Mouse (Mus musculus): ENCODE data around the gene Mrm2. TPM values are rescaled to one million over a fixed set of nuclear protein-coding genes. Genes with fewer than 3 reads are reported as not detected.

Gene Mrm2
- polyA plus RNA-seq, 1 experiment = 4.6 TPM

DNA sequence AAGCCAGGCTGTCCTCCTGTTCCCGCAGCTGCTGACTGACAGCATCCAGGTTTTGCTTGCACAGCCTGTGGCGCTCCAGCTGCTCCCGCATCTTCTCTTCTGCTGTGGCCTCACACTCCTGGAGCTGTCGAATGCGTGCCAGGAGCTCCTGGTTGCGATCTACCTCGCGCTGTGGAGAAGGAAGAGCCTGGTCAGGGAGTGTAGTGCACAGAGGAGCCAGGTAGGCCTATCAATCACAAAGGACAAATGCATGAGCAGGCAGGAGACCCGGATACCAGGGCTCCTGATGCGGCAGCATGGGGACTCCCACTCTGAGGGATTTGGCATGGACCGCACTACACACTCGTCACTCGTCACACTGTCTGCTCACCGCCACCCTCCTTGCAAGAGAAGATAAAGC, 24.1 kb downstream of the Mrm2 start:
- Histone ChIP-seq H3K4me3 (replicated peaks; ENCODE audit: control insufficient read depth, low read depth, low read length) (no peak overlapping the region), H3K4me1 (ENCODE audit: control insufficient read depth, insufficient read depth, low read length) (no peaks in the 10 kb centered on the region; the same call in 1 of the 2 replicates), H3K27ac (ENCODE audit: control insufficient read depth, insufficient read depth, low read depth, low read length, poor library complexity) (no peak overlapping the region)
- TF ChIP-seq POLR2A (IDR thresholded peaks at IDR 0.05; ENCODE audit: borderline replicate concordance, control insufficient read depth, low read depth, low read length) = no peak
- no peak for TF ChIP-seq CTCF (IDR thresholded peaks at IDR 0.05; ENCODE audit: control insufficient read depth, insufficient read depth, low read length)
- WGBS = 96% methylated on average over 14 of the region's 14 CpGs

DNA sequence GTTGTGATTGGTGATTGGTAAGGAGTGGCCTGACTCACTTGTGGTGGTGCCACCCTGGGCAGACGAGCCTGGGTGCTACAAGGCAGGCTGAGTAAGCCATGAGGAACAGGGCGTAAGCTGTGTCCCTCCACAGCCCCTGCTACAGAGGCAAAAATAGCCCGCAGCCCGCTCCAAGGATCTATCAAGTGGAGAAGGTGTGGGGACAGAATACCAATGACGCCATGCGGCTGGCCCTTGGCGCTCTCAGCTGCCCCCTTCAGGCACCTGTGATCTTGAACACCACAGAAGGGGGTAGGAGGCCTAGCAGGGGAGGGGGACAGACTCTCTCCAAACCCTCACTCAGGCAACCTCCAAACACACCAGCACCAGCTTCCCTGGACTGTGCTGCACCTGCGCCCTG, 25.7 kb downstream of the Mrm2 start:
- Histone ChIP-seq H3K4me3 (replicated peaks; ENCODE audit: control insufficient read depth, low read depth, low read length) (no peak overlapping the region), H3K4me1 (ENCODE audit: control insufficient read depth, insufficient read depth, low read length) (no peaks in the 10 kb centered on the region; the same call in 1 of the 2 replicates), H3K27ac (ENCODE audit: control insufficient read depth, insufficient read depth, low read depth, low read length, poor library complexity) (no peak overlapping the region)
- no peak for TF ChIP-seq POLR2A (IDR thresholded peaks at IDR 0.05; ENCODE audit: borderline replicate concordance, control insufficient read depth, low read depth, low read length)
- no peak for TF ChIP-seq CTCF (IDR thresholded peaks at IDR 0.05; ENCODE audit: control insufficient read depth, insufficient read depth, low read length)
- WGBS = 91% methylated on average over 8 of the region's 8 CpGs

DNA sequence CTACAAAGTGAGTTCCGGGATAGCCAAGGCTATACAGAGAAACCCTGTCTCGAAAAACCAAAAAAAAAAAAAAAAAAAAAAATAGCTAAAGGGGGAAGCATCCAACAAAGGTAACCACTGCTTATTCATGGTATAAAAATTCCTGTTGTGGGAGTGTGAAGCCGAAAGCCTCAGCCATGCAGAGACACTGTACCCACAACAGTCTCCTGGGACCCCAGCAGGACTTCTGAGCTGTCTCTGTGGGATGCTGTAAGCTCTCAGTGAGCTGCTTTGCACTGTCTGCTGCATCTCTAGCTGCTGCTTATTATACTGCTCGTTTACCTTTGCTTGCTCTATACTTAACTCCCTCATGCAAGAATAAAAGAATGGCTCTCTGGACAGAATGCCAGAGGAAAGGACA, 33.4 kb downstream of the Mrm2 start:
- whole genome bisulfite sequencing = 75% methylated on average over 4 of the region's 4 CpGs
- TF ChIP-seq CTCF (IDR thresholded peaks at IDR 0.05; ENCODE audit: control insufficient read depth, insufficient read depth, low read length) = no peak
- TF ChIP-seq POLR2A (IDR thresholded peaks at IDR 0.05; ENCODE audit: borderline replicate concordance, control insufficient read depth, low read depth, low read length) = no peak
- H3K27ac ChIP-seq (ENCODE audit: control insufficient read depth, insufficient read depth, low read depth, low read length, poor library complexity) = no peak overlapping the region
- no peaks in the 10 kb centered on the region for H3K4me1 ChIP-seq (ENCODE audit: control insufficient read depth, insufficient read depth, low read length)
- no peak overlapping the region for H3K4me3 ChIP-seq (replicated peaks; ENCODE audit: control insufficient read depth, low read depth, low read length)

DNA sequence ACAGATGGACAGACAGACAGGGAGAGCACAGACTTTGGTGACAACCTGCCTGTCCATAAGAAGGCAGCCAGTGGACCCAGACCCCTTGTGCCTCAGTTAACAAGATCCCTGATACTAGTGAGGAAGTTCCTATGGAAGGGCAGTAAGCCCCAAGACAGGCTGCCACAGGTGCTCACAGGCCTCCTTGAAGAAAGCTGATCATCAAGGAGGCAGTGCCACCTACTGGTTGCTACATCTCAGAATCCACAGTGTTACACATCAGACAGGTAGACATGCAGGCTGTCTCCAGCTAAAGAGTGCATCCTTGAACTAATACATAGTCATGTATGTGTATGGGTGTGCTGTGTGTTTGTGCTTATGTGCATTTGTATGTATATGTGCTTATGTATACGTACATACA, 39.5 kb downstream of the Mrm2 start:
- no peaks in the 10 kb centered on the region for H3K4me1 ChIP-seq (ENCODE audit: control insufficient read depth, insufficient read depth, low read length)
- TF ChIP-seq CTCF (IDR thresholded peaks at IDR 0.05; ENCODE audit: control insufficient read depth, insufficient read depth, low read length) (peak; percentile 60), POLR2A (IDR thresholded peaks at IDR 0.05; ENCODE audit: borderline replicate concordance, control insufficient read depth, low read depth, low read length) (no peak)
- 81% methylated on average over 1 of the region's 1 CpGs for WGBS
- no peak overlapping the region for H3K27ac ChIP-seq (ENCODE audit: control insufficient read depth, insufficient read depth, low read depth, low read length, poor library complexity)
- H3K4me3 ChIP-seq (replicated peaks; ENCODE audit: control insufficient read depth, low read depth, low read length) = no peak overlapping the region

DNA sequence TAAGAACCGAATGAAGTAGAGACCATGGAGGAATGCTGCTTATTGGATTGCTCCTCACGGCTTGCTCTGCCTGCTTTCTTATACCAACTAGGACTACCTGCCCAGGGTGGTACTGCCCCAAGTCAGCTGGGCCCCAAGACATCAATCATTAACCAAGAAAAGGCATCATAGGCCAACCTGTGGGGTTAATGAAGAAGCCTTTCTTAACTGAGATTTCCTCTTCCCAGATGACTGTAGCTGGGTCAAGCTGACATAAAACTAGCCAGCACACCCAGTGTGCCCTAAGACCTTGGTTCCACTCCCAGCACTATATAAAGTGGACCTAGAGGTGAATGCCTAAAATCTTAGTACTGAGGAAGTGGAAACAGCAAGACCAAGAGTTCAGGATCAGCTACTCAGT, 42.5 kb downstream of the Mrm2 start:
- Histone ChIP-seq H3K27ac (ENCODE audit: control insufficient read depth, insufficient read depth, low read depth, low read length, poor library complexity) (no peak overlapping the region), H3K4me1 (ENCODE audit: control insufficient read depth, insufficient read depth, low read length) (no peaks in the 10 kb centered on the region), H3K4me3 (replicated peaks; ENCODE audit: control insufficient read depth, low read depth, low read length) (no peak overlapping the region)
- 96% methylated on average over 2 of the region's 2 CpGs for WGBS
- TF ChIP-seq CTCF (IDR thresholded peaks at IDR 0.05; ENCODE audit: control insufficient read depth, insufficient read depth, low read length) = no peak
- TF ChIP-seq POLR2A (IDR thresholded peaks at IDR 0.05; ENCODE audit: borderline replicate concordance, control insufficient read depth, low read depth, low read length) = no peak

DNA sequence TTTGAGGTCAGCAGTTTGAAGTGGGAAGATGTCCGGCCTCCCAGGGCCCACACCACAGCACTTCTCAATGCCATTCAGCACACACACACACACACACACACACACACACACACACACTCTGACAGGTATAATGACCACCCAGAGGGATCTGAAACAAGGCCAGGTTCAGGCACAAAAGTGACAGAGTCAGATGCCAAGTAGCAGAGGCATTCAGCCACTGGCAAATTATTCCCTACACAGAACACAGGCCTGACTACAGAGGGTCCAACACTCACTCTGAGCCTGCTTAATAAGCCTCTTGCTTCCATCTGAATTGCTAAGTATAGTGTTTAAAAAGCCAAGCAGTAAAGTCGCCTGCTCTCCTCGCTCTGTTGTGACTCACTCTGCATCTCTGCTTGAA, 43.4 kb downstream of the Mrm2 start:
- H3K27ac ChIP-seq (ENCODE audit: control insufficient read depth, insufficient read depth, low read depth, low read length, poor library complexity) = no peak overlapping the region
- WGBS = 85% methylated on average over 3 of the region's 3 CpGs
- no peaks in the 10 kb centered on the region for H3K4me1 ChIP-seq (ENCODE audit: control insufficient read depth, insufficient read depth, low read length)
- no peak overlapping the region for H3K4me3 ChIP-seq (replicated peaks; ENCODE audit: control insufficient read depth, low read depth, low read length)
- TF ChIP-seq CTCF (IDR thresholded peaks at IDR 0.05; ENCODE audit: control insufficient read depth, insufficient read depth, low read length) (no peak), POLR2A (IDR thresholded peaks at IDR 0.05; ENCODE audit: borderline replicate concordance, control insufficient read depth, low read depth, low read length) (no peak)

DNA sequence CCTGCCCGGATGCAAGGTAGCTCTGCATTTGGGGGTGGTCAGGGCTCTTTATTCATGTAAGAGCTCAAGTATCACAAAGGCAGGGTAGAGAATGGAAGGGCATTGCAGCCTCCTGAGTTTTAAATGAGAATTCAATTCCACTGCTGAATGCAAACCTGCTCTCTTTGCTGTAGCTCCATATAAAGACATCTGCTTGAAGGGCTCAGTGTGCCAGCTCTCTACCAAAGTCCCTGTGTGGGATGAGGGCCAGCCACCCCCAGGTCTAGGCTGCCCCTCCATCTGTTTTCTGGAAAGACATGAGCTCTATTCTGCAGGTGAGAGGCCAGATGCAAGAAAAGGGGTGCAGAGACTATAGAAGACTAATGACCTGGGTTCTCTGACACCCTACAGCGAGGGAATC, 46.9 kb downstream of the Mrm2 start:
- H3K4me1 ChIP-seq (ENCODE audit: control insufficient read depth, insufficient read depth, low read length) = no peaks in the 10 kb centered on the region
- H3K4me3 ChIP-seq (replicated peaks; ENCODE audit: control insufficient read depth, low read depth, low read length) = no peak overlapping the region
- no peak overlapping the region for H3K27ac ChIP-seq (ENCODE audit: control insufficient read depth, insufficient read depth, low read depth, low read length, poor library complexity)
- TF ChIP-seq POLR2A (IDR thresholded peaks at IDR 0.05; ENCODE audit: borderline replicate concordance, control insufficient read depth, low read depth, low read length) (no peak), CTCF (IDR thresholded peaks at IDR 0.05; ENCODE audit: control insufficient read depth, insufficient read depth, low read length) (no peak)
- 90% methylated on average over 2 of the region's 2 CpGs for WGBS

DNA sequence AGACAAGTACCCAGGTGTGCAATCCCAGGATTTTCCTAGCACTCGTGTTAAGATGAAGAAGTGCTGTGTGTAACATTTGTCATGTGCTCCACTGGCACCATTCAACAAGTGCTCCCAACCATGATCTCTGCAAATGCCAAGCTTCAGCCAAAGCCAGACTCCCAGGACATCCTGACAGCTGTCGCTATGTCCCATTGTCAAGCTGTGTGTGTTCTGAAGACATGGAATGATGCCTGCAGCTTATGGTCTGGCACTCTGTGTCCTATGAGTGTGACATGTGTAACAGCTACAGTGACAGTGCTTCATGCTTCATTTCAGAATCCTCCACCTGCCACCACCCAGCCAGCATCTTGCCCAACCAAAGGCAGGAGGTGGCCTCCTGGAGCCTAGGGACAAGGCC, 47.7 kb downstream of the Mrm2 start:
- H3K4me3 ChIP-seq (replicated peaks; ENCODE audit: control insufficient read depth, low read depth, low read length) = no peak overlapping the region
- TF ChIP-seq CTCF (IDR thresholded peaks at IDR 0.05; ENCODE audit: control insufficient read depth, insufficient read depth, low read length) (no peak), POLR2A (IDR thresholded peaks at IDR 0.05; ENCODE audit: borderline replicate concordance, control insufficient read depth, low read depth, low read length) (no peak)
- no peaks in the 10 kb centered on the region for H3K4me1 ChIP-seq (ENCODE audit: control insufficient read depth, insufficient read depth, low read length)
- no peak overlapping the region for H3K27ac ChIP-seq (ENCODE audit: control insufficient read depth, insufficient read depth, low read depth, low read length, poor library complexity)
- 80% methylated on average over 2 of the region's 2 CpGs for WGBS

DNA sequence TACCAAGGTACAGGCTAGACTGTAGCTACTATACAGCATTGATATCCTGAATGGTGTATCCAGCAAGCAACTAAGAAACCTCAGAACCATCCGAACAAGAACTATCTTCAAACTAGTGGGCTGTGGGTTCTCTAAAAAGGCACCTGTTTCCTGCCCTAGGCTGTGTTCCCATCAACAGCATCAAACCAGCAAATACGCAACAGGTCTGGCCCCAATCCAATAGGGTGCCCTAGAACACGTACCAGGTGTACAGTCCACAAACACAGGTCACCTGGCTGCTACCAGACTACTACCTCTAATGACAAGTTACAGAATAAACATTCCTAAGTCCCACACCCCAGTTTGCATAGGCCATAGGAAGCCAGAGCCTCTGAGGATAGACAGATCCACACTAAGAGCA, 48.8 kb downstream of the Mrm2 start:
- H3K4me1 ChIP-seq (ENCODE audit: control insufficient read depth, insufficient read depth, low read length) = no peaks in the 10 kb centered on the region
- 86% methylated on average over 3 of the region's 3 CpGs for WGBS
- TF ChIP-seq CTCF (IDR thresholded peaks at IDR 0.05; ENCODE audit: control insufficient read depth, insufficient read depth, low read length) (no peak), POLR2A (IDR thresholded peaks at IDR 0.05; ENCODE audit: borderline replicate concordance, control insufficient read depth, low read depth, low read length) (no peak)
- no peak overlapping the region for H3K27ac ChIP-seq (ENCODE audit: control insufficient read depth, insufficient read depth, low read depth, low read length, poor library complexity)
- H3K4me3 ChIP-seq (replicated peaks; ENCODE audit: control insufficient read depth, low read depth, low read length) = no peak overlapping the region
